Mouse (Mus musculus) embryonic facial prominence, embryonic 13.5 days (tissue): ENCODE measurements at regions not wholly inside any gene's neighbourhood (a gene's known extent, or its start where the extent isn't known, plus 50 kb on each side); places are given as distances from the start of the nearest gene placed in this dataset.

Source experiments
- ATAC-seq: fragments of 200-750 bp; cut with Nextera tagmentation; 2 replicates; pipeline ENCODE4 v1.8.0; 2017; ENCODE audit warnings: low read depth; ENCODE audit not compliant: insufficient number of reproducible peaks, insufficient read depth, low FRiP score, low TSS enrichment
- H3K27ac ChIP-seq: fragments of 300-500 bp; sonication (generic); 2 replicates; pipeline ENCODE4 v1.5.1; 2015; ENCODE audit warnings: moderate library complexity, mild to moderate bottlenecking, inconsistent platforms
- H3K27me3 ChIP-seq: fragments of 300-500 bp; sonication (generic); 2 replicates; pipeline ENCODE4 v1.6.1; 2015; ENCODE audit warnings: mild to moderate bottlenecking, inconsistent platforms
- H3K36me3 ChIP-seq: fragments of 300-500 bp; sonication (generic); 2 replicates; pipeline ENCODE4 v1.6.1; 2015; ENCODE audit warnings: mild to moderate bottlenecking, inconsistent platforms
- H3K4me1 ChIP-seq: fragments of 300-500 bp; sonication (generic); 2 replicates; pipeline ENCODE4 v1.6.1; 2015; ENCODE audit warnings: inconsistent platforms
- H3K4me2 ChIP-seq: fragments of 300-500 bp; sonication (generic); 2 replicates; pipeline ENCODE4 v1.6.1; 2015; ENCODE audit warnings: moderate library complexity, mild to moderate bottlenecking, inconsistent platforms
- H3K4me3 ChIP-seq: fragments of 300-500 bp; sonication (generic); 2 replicates; pipeline ENCODE4 v1.5.1; 2015; ENCODE audit warnings: mild to moderate bottlenecking, inconsistent platforms
- H3K9ac ChIP-seq: fragments of 300-500 bp; sonication (generic); 2 replicates; pipeline ENCODE4 v1.6.1; 2015; ENCODE audit warnings: mild to moderate bottlenecking, inconsistent platforms
- H3K9me3 ChIP-seq: fragments of 300-500 bp; sonication (generic); 2 replicates; pipeline ENCODE4 v1.6.1; 2016; ENCODE audit warnings: inconsistent platforms
- WGBS: fragments of 180-500 bp; shearing (Covaris S2); methylation state at CpG from one replicate; pipeline ENCODE4 v1.1.7; 2015; ENCODE audit warnings: mixed read lengths; 5-methylcytosine and 5-hydroxymethylcytosine counted together

GRCm38 (mm10) chr4:81096581-81096980, 186.1 kb downstream of the Lurap1l start:
- H3K27ac ChIP-seq: no peak overlapping the region
- H3K4me3 ChIP-seq: no peak overlapping the region
- H3K27me3 ChIP-seq: no peaks in the 10 kb centered on the region
- no peaks in the 10 kb centered on the region for H3K9me3 ChIP-seq
- H3K4me2 ChIP-seq: no peak overlapping the region
- no peaks in the 10 kb centered on the region for H3K4me1 ChIP-seq
- no peak overlapping the region for H3K9ac ChIP-seq
- no peaks in the 10 kb centered on the region for H3K36me3 ChIP-seq
- no peak for ATAC-seq

DNA sequence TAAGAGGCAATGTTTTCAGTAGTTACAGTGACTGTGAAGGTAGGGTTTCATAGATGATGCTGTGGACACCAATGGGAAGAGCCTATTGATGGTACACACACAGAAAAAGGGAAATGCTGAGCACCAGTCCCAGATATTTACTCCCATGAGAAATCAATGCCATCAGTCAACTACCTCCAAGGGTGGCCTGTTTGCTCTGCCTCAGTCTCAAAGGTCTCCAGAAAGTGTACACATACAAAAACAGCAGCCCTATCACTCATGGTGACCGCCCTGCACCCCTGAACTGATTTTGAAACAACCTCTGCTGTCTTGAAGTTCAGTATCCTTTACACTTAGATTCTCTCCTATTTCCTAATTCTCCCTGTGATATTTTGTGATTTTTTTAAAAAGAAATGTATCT, 187.2 kb downstream of the Lurap1l start:
- no peaks in the 10 kb centered on the region for H3K4me1 ChIP-seq
- no peak overlapping the region for H3K4me2 ChIP-seq
- H3K27ac ChIP-seq: no peak overlapping the region
- H3K9ac ChIP-seq: no peak overlapping the region
- H3K36me3 ChIP-seq: no peaks in the 10 kb centered on the region
- H3K27me3 ChIP-seq: no peaks in the 10 kb centered on the region
- WGBS: 89% methylated on average over 1 of the region's 1 CpGs
- H3K9me3 ChIP-seq: no peaks in the 10 kb centered on the region
- ATAC-seq: no peak
- no peak overlapping the region for H3K4me3 ChIP-seq

GRCm38 (mm10) chr4:81101049-81101448, 190.6 kb downstream of the Lurap1l start:
- Histone ChIP-seq H3K27me3 (no peaks in the 10 kb centered on the region), H3K4me1 (no peaks in the 10 kb centered on the region), H3K36me3 (no peaks in the 10 kb centered on the region), H3K4me3 (no peak overlapping the region), H3K4me2 (no peak overlapping the region), H3K9ac (no peak overlapping the region), H3K9me3 (no peaks in the 10 kb centered on the region), H3K27ac (no peak overlapping the region)
- ATAC-seq: no peak
- 51% methylated on average over 2 of the region's 2 CpGs for WGBS

DNA sequence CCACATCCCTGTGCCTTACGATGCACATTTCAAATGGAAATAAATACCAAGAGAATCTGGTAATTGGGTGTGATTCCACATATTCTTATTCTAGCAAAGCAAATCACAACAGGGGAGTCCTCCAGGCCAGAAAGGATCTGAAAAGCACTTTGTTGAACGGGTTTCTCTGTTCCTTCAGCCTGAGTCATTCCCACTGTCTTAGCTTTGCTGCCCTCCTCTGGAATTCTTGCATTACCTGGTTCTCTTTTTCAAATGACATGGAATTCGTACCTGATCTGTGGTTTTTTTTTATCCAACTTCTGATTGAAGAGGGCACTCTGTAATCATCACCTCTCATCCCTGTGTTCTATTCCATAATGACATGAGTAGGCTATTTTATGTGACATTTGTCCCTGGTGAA, 200.9 kb downstream of the Lurap1l start:
- Histone ChIP-seq H3K9ac (no peak overlapping the region), H3K27ac (no peak overlapping the region), H3K27me3 (no peaks in the 10 kb centered on the region), H3K4me2 (no peak overlapping the region), H3K36me3 (no peaks in the 10 kb centered on the region), H3K9me3 (no peaks in the 10 kb centered on the region), H3K4me1 (no peaks in the 10 kb centered on the region), H3K4me3 (no peak overlapping the region)
- no peak for ATAC-seq
- 44% methylated on average over 3 of the region's 3 CpGs for WGBS

- 80% methylated on average over 7 of the region's 7 CpGs for WGBS
- Histone ChIP-seq H3K9ac (no peak overlapping the region), H3K4me3 (no peak overlapping the region), H3K27ac (no peak overlapping the region), H3K4me1 (no peaks in the 10 kb centered on the region), H3K9me3 (no peaks in the 10 kb centered on the region), H3K36me3 (no peaks in the 10 kb centered on the region), H3K27me3 (no peaks in the 10 kb centered on the region), H3K4me2 (no peak overlapping the region)
- no peak for ATAC-seq
Measured at GRCm38 (mm10) chr4:81116411-81116810, 206.0 kb downstream of the Lurap1l start.

GRCm38 (mm10) chr4:81124155-81124554, 213.7 kb downstream of the Lurap1l start:
- no peak overlapping the region for H3K4me3 ChIP-seq
- no peak overlapping the region for H3K27ac ChIP-seq
- WGBS: 63% methylated on average over 3 of the region's 3 CpGs
- H3K36me3 ChIP-seq: no peaks in the 10 kb centered on the region
- H3K9ac ChIP-seq: no peak overlapping the region
- H3K27me3 ChIP-seq: no peaks in the 10 kb centered on the region
- ATAC-seq: no peak
- H3K4me2 ChIP-seq: no peak overlapping the region
- 0 out of 2 replicates have a peak, but pooled peaks cover 3% of the 10 kb centered on the region for H3K9me3 ChIP-seq
- H3K4me1 ChIP-seq: no peaks in the 10 kb centered on the region

- WGBS: 63% methylated on average over 2 of the region's 2 CpGs
Measured at GRCm38 (mm10) chr4:81129874-81130273, 219.4 kb downstream of the Lurap1l start.

DNA sequence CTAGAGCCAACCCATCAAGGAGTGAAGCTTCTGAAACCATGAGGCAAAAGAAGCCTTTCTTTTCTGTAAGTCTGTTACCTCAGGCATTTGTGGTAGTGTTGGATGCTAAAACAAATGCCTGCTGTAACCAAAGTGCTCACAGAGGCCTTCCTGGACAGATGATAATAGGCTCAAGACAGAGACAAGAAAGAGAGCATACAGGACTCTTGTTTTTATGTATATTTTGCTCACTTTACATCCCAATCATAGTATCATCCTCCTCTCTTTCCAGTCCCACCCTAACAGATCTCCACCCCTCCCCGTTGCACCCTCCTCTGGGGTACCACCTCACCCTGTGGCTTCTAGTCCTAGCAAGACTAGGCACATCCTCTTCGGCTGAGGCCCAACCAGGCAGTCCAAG, 262.7 kb downstream of the Lurap1l start:
- no peaks in the 10 kb centered on the region for H3K27me3 ChIP-seq
- H3K4me2 ChIP-seq: no peak overlapping the region
- 73% methylated on average over 2 of the region's 2 CpGs for WGBS
- H3K9me3 ChIP-seq: no peaks in the 10 kb centered on the region
- H3K27ac ChIP-seq: no peak overlapping the region
- ATAC-seq: no peak
- H3K9ac ChIP-seq: no peak overlapping the region
- no peak overlapping the region for H3K4me3 ChIP-seq
- H3K4me1 ChIP-seq: 0 out of 2 replicates have a peak, but pooled peaks cover 4% of the 10 kb centered on the region
- H3K36me3 ChIP-seq: no peaks in the 10 kb centered on the region

More at GRCm38 (mm10) chr4:81129874-81130273, 219.4 kb downstream of the Lurap1l start:
- Histone ChIP-seq H3K9me3 (0 out of 2 replicates have a peak, but pooled peaks cover 3% of the 10 kb centered on the region), H3K9ac (no peak overlapping the region), H3K4me1 (no peaks in the 10 kb centered on the region), H3K4me3 (no peak overlapping the region), H3K4me2 (no peak overlapping the region), H3K27ac (no peak overlapping the region), H3K27me3 (no peaks in the 10 kb centered on the region), H3K36me3 (no peaks in the 10 kb centered on the region)
- ATAC-seq: no peak

DNA sequence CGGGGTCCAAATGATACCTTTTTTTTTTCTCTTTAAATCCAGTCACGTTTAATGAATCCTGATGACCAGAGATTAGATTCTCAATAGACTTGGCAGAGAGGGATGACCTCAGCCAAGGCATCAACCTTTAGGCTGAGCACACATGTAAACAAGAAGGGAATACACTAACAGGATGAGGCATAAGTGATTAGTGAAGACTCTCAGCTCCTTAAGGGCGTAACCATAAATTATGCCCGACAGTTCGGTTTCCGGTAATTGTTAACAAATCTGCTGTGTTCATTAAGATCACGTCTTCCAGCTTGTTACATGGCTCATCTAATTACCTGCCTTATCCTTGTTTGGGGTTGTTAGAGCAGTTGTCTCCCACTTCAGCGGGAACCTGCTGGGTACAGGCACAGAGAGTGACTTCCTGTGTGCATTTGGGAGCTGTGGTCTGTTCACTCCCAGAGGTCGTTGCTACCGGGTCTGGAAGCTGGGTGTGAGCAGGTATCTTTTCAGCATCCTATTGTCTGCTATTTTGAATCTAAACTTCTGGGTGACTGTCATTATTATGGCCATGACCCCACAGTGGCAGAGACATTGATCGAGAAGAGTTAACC, 265.1 kb downstream of the Mpdz start:
- H3K4me3 ChIP-seq: no peak overlapping the region
- no peak overlapping the region for H3K4me2 ChIP-seq
- ATAC-seq: no peak
- H3K27ac ChIP-seq: no peak overlapping the region
- H3K27me3 ChIP-seq: no peaks in the 10 kb centered on the region
- WGBS: 65% methylated on average over 11 of the region's 11 CpGs
- no peaks in the 10 kb centered on the region for H3K36me3 ChIP-seq
- H3K9ac ChIP-seq: no peak overlapping the region
- H3K4me1 ChIP-seq: peaks cover 13% of the 10 kb centered on the region
- H3K9me3 ChIP-seq: no peaks in the 10 kb centered on the region

DNA sequence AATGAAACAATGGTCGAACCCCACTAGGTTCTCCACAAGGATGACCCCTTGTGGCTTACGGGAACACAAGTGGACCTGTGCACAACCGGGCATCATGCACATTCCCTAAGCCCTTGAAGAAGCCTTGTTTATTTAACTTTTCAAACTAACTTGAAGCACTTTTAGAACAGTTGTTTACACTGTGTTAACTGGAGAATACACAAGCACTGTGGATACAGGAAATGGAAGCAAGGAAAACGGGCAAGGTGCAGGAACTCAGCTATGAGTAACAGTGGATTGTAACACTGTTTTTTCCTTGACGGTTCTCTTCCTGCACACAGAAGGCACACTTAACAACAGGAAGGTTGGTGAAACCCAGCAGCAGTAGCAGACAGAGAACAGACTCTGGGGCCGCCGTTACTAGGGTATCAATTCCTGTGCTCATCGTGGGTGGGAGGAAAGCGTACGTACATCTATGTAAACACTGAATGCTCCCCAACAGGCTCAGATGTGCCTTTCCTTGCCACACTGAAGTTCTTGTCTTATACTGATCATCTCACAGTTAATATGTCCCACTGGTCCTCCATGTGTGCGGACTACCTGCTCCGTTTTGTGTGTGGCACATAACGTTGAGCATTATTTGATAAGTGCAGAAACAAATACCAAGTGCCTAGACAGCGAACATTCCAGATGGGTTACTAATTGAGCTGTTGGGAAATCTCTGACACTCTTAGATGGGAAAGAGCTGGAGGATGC, 264.4 kb downstream of the Mpdz start:
- ATAC-seq: no peak
- Histone ChIP-seq H3K9me3 (no peaks in the 10 kb centered on the region), H3K4me1 (peaks cover 13% of the 10 kb centered on the region), H3K9ac (peak overlapping the region; percentile 40; the same call in 1 of the 2 replicates), H3K36me3 (no peaks in the 10 kb centered on the region), H3K27me3 (no peaks in the 10 kb centered on the region), H3K27ac (0 out of 2 replicates have a peak overlapping the region, but pooled peaks have one; percentile 24), H3K4me3 (no peak overlapping the region), H3K4me2 (no peak overlapping the region)
- WGBS: 77% methylated on average over 14 of the region's 14 CpGs

DNA sequence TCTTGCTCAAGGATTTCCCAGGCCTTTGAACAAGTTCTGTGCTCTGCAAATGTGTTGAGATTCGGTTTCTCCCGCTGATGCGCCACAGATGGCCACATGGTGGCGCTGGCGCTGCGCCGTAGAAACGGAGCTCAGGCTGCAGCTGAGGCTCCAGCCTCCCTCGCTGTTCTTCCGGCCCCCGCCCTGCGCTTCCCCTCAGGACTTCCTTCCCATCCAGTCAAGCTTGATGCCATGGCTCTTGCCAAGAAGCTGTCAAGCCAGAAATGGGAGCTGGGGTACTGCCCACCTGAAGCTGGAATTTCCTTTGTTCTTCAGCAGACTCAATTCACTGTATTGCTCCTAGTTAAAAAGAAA, 263.9 kb downstream of the Mpdz start:
- WGBS: under 1% methylated on average over 12 of the region's 12 CpGs
- peaks cover 13% of the 10 kb centered on the region for H3K4me1 ChIP-seq

GRCm38 (mm10) chr4:81216123-81216522, 226.5 kb downstream of the Mpdz start:
- no peak overlapping the region for H3K9ac ChIP-seq
- H3K4me3 ChIP-seq: no peak overlapping the region
- H3K9me3 ChIP-seq: no peaks in the 10 kb centered on the region
- H3K4me2 ChIP-seq: no peak overlapping the region
- 86% methylated on average over 1 of the region's 1 CpGs for WGBS
- no peak overlapping the region for H3K27ac ChIP-seq
- H3K4me1 ChIP-seq: peaks cover 12% of the 10 kb centered on the region
- no peaks in the 10 kb centered on the region for H3K27me3 ChIP-seq
- no peaks in the 10 kb centered on the region for H3K36me3 ChIP-seq
- ATAC-seq: no peak

More for the DNA sequence above, 263.9 kb downstream of the Mpdz start:
- Histone ChIP-seq H3K4me2 (peak overlapping the region; percentile 20; the same call in 1 of the 2 replicates), H3K27me3 (no peaks in the 10 kb centered on the region), H3K36me3 (no peaks in the 10 kb centered on the region), H3K27ac (0 out of 2 replicates have a peak overlapping the region, but pooled peaks have one; percentile 24), H3K9me3 (no peaks in the 10 kb centered on the region), H3K9ac (peak overlapping the region; percentile 40; the same call in 1 of the 2 replicates), H3K4me3 (no peak overlapping the region)
- peak; percentile 84 for ATAC-seq
